Mouse (Mus musculus) common myeloid progenitor, adult 5-6 weeks (primary cell): ENCODE results near the gene P4ha3. TPM values are rescaled to one million over a fixed set of nuclear protein-coding genes. Genes with fewer than 3 reads are reported as not detected.

ENCODE experiments used
- total RNA-seq: library from RNA; stranded (forward); fragments of 200-1000, 187-1606 nt; gene quantifications from 2 replicates; pipeline ENCODE4 v1.2.3, GENCODE M21; 2017

P4ha3 gene
- total RNA-seq, 1 experiment from 2014 or later, result not detected

Other genes starting within 250 kb of the P4ha3 start
- 99.4 and 138 TPM in 2 replicates for gene Pold3, start 164.0 kb upstream of the P4ha3 start, total RNA-seq
- 5.6 and 9.6 TPM in 2 replicates for gene Lipt2, start 126.2 kb upstream of the P4ha3 start, total RNA-seq
- 0.73 and 3.7 TPM in 2 replicates for gene Kcne3, start 109.0 kb upstream of the P4ha3 start, total RNA-seq
- gene Pgm2l1, start 58.1 kb upstream of the P4ha3 start, total RNA-seq, result 14.5 and 20.1 TPM in 2 replicates
- gene C2cd3, start 86.7 kb downstream of the P4ha3 start, total RNA-seq, result 36.2 and 46.9 TPM in 2 replicates
- 25.9 and 29.5 TPM in 2 replicates for gene Ppme1, start 86.8 kb downstream of the P4ha3 start, total RNA-seq
- not detected in 2 replicates for gene Ucp3, start 187.5 kb downstream of the P4ha3 start, total RNA-seq
- 101 and 132 TPM in 2 replicates for gene Ucp2, start 207.8 kb downstream of the P4ha3 start, total RNA-seq
- 0.37 TPM in 1 of 2 replicates, not detected in the other for gene Dnajb13, start 229.4 kb downstream of the P4ha3 start, total RNA-seq